Mouse (Mus musculus): ENCODE results near the gene Bcl2. TPM values are rescaled to one million over a fixed set of nuclear protein-coding genes. Genes with fewer than 3 reads are reported as not detected.

Bcl2 gene
- polyA plus RNA-seq, 1 experiment: 1.4 TPM

DNA sequence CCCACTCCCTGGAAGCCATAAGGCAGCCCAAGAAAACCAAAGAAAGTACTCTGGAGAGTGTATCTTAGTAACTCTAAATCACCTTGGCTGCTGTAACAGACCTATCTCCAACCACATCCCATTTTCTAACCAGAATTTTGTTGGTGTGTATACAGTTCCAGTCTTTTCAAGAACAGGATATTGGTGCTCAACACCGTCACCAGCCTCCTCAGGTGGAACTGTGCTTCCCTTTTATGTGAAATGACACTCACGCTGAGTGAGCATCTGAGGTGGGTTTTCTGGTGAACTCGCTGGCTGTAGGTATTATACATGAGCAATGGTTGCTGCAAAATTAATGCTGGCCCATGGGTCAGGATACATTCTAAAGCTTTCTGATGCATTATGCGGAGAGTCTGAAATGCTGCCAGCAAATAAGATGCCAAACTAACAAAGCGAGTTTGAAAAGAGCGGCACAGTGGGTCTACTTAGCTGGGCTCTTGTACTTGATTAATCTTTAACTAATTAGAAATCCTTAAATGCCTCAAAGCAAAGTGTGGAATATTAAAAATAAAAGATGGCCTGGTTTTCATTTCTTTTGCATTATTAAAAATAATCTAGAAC, 118.7 kb downstream of the Bcl2 start:
- no peak for TF ChIP-seq GATA1 (IDR thresholded peaks at IDR 0.05; ENCODE audit: low read length)

DNA sequence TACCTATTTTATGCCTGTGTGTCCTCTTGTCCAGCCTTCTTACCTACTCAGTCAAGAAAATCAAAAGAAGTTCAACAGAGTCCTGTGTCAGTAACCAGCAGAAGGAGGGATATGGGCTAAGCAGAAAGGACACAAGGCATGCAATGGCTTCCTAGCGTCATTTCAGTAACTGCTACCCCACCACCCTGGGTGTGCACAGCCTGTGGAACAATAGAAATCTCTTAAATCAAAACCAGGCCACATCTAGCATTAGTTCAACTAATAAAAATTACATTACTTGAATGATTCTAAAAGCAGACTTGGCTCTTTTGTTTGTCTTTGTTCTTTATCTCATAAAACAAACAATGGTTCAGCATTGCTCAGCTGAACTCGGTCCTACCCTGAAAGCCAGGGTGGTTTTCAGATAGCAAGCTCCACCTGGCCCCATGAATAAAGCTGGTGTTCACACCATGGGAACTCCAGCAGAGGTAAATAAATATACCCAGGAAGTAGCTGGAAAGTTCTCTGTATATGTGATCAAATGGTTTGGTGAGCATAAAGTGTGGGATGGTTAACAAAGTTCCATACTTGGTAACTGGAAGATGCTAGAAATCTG, 122.8 kb downstream of the Bcl2 start:
- TF ChIP-seq GATA1 (IDR thresholded peaks at IDR 0.05; ENCODE audit: low read length): no peak

DNA sequence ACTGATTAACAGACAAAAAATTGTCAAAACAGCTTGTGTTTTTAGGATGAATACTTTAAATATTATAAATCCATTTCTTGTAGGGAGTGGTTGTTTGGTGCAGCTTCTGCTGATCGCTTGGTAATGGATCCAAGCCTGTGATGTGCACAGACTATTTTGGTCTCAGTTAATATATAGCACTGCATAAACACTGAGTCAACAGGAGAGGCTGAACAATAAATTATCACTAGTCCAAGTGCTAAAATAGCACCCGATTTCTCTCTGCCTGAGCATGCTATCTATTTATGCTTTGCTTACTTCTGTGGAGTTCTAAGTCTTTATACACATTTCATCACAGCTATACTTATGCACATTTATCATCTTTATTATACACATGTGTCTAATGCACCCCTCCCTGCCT, 124.9 kb downstream of the Bcl2 start:
- TF ChIP-seq GATA1 (IDR thresholded peaks at IDR 0.05; ENCODE audit: low read length): no peak

DNA sequence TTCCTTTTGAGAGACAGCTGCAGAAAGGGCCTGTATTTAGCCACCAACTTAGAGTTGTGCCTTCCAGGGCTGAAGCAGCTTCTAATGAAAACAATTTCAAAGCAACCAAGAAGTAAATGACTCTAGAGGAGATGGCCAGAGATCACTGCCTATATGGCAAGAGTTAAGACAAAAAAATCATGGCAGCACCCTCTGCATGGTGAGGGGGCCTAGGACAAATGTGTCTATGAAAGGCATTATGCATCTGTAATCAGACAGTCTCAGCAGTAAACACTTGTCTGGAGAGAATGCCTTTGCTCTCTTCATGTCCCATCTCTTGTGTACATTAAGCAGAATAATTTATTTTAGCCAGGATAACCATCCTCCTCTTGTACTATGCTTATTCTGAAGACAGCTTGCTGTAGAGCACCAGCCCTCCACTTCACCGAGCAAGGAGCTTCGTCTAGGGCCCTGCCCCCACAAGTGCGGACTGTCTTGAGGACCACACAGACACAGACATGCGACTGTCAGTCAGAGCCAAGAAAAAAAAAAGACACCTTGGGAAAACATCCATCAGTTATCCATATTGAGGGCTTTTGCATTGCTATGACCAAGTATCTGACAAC, 126.1 kb downstream of the Bcl2 start:
- no peak for TF ChIP-seq GATA1 (IDR thresholded peaks at IDR 0.05; ENCODE audit: low read length)

DNA sequence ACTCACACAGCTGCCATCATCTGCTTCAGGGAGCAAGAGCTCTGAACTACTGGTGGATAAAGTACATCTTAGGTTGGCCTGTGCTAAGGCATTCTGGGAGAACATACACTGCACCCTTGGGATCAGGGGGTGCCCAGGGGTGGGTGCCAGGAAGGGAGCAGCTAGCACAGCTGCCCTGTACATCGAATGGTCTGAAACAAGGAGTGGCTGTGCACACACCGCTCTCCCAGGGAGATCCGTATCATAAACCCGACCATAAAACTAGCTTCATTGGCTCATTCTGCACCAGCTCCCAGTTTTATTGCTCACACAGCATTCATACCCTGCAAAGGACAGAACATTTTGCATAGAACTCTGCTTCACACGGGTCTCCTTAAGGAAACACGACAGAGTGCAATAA, 127.3 kb downstream of the Bcl2 start:
- TF ChIP-seq GATA1 (IDR thresholded peaks at IDR 0.05; ENCODE audit: low read length): no peak

- TF ChIP-seq GATA1 (IDR thresholded peaks at IDR 0.05; ENCODE audit: low read length): no peak
Observed at GRCm38 (mm10) chr1:106585349-106585748, 128.7 kb downstream of the Bcl2 start.

DNA sequence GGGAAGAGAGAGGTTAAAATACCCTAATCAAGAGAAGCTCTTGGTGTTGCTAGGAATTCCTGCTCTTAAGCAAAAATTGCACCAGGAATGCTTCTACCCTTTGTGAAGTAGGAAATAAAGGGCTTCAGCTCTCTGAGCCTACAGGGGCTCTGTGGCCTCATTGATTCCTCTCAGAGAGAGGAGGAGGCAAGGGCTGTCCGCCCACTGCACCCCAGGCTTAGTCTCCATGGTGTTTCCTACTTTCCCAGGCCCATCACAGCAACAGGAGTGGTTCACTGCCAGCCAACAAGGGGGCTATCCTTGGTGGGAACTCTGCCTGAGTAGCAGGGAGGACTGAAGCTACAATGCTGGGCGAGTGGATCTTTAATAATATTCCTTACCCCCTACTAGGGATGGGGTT, 129.2 kb downstream of the Bcl2 start:
- TF ChIP-seq GATA1 (IDR thresholded peaks at IDR 0.05; ENCODE audit: low read length): no peak

DNA sequence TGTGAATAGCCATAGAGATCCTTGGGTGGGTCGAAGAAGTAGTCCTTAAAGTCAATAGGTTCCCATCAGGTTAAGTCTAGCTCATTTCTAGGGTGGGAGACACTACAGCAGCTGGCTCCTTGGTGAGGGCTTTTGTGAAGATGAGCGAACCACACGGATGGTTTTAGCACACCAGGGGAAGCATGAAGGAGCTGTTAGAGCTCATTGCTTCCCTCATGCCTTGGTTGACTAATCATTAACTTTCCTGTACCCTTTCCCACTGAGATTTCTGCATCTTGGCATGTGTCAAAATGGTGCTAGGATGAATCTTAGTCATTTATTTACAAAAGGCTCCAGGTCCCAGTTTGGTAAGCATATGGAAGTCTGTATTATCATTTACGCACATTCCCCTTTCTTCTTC, 129.8 kb downstream of the Bcl2 start:
- TF ChIP-seq GATA1 (IDR thresholded peaks at IDR 0.05; ENCODE audit: low read length): no peak

- no peak for TF ChIP-seq GATA1 (IDR thresholded peaks at IDR 0.05; ENCODE audit: low read length)
Observed at GRCm38 (mm10) chr1:106583245-106584241, 130.5 kb downstream of the Bcl2 start.

- no peak for TF ChIP-seq GATA1 (IDR thresholded peaks at IDR 0.05; ENCODE audit: low read length)
Observed at GRCm38 (mm10) chr1:106582810-106583209, 131.3 kb downstream of the Bcl2 start.

DNA sequence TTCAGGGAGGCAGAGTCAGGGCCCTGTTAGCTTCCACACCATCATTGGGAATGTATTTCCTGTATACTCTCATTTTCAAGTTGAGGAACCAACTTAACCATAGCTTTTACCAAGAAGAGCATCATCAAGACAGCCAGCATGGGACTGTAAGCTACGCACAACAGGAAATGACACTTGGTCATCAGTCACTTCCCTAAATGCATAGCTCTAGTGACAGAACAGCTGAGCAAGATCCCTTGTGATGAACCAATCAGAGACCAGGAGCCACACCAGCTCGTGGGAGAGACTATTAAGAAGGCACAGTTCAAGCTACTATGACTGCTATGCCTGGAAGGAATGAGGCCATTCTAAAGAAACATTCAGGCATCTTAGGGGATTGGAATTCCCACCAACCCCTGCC, 132.3 kb downstream of the Bcl2 start:
- no peak for TF ChIP-seq GATA1 (IDR thresholded peaks at IDR 0.05; ENCODE audit: low read length)

- no peak for TF ChIP-seq GATA1 (IDR thresholded peaks at IDR 0.05; ENCODE audit: low read length)
Observed at GRCm38 (mm10) chr1:106579768-106580167, 134.3 kb downstream of the Bcl2 start.

DNA sequence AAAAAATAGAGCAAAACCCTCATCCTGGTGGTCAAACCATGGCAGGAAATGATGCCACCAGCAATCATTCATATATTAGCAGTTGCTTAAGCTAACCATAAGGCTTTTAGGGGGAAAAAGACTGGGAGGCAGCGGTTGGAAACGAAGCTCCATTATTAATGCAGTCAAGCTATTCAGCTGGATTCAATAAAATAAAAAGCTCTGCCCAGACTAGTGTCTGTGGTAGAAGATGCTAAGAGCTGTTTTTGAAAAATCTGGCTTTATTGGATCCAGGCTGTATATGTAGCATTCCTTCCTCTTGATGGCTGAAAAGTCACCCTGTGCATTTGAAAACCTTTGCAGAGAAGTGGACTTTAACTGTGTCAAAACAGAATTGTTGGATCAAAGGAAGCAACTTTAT, 141.6 kb downstream of the Bcl2 start:
- TF ChIP-seq GATA1 (IDR thresholded peaks at IDR 0.05; ENCODE audit: low read length): no peak

- no peak for TF ChIP-seq GATA1 (IDR thresholded peaks at IDR 0.05; ENCODE audit: low read length)
Observed at GRCm38 (mm10) chr1:106570870-106571269, 143.2 kb downstream of the Bcl2 start.

- no peak for TF ChIP-seq GATA1 (IDR thresholded peaks at IDR 0.05; ENCODE audit: low read length)
Observed at GRCm38 (mm10) chr1:106570366-106570765, 143.7 kb downstream of the Bcl2 start.

GRCm38 (mm10) chr1:106569674-106570073, 144.4 kb downstream of the Bcl2 start:
- no peak for TF ChIP-seq GATA1 (IDR thresholded peaks at IDR 0.05; ENCODE audit: low read length)
